Mouse (Mus musculus) left cerebral cortex, adult 11 months (tissue): ENCODE data around the gene Elp4.

Source experiments
- DNase-seq: peaks from one replicate; pipeline ENCODE4 v3.0.0; 2022; ENCODE audit warnings: low spot score

Gene Elp4

GRCm38 (mm10) chr2:105715409-105716115 lies 188.8 kb downstream of the Elp4 start:
- DNase-seq: no peak

GRCm38 (mm10) chr2:105710511-105710910 lies 193.9 kb downstream of the Elp4 start:
- DNase-seq: no peak

GRCm38 (mm10) chr2:105709126-105709525 lies 195.2 kb downstream of the Elp4 start:
- no peak for DNase-seq

- DNase-seq: no peak
Measured at GRCm38 (mm10) chr2:105705320-105705719, 199.0 kb downstream of the Elp4 start.

GRCm38 (mm10) chr2:105702586-105702985 lies 201.8 kb downstream of the Elp4 start:
- DNase-seq: no peak

GRCm38 (mm10) chr2:105701781-105702180 lies 202.6 kb downstream of the Elp4 start:
- no peak for DNase-seq

- DNase-seq: no peak
Measured at GRCm38 (mm10) chr2:105698631-105699030, 205.7 kb downstream of the Elp4 start.

- DNase-seq: no peak
Measured at GRCm38 (mm10) chr2:105697741-105698140, 206.6 kb downstream of the Elp4 start.

- no peak for DNase-seq
Measured at GRCm38 (mm10) chr2:105691296-105691695, 213.1 kb downstream of the Elp4 start.

- no peak for DNase-seq
Measured at GRCm38 (mm10) chr2:105689771-105690639, 214.4 kb downstream of the Elp4 start.

GRCm38 (mm10) chr2:105689304-105689770 lies 215.0 kb downstream of the Elp4 start:
- no peak for DNase-seq

- DNase-seq: no peak
Measured at GRCm38 (mm10) chr2:105688436-105689303, 215.7 kb downstream of the Elp4 start.

- no peak for DNase-seq
Measured at GRCm38 (mm10) chr2:105688011-105688410, 216.4 kb downstream of the Elp4 start.

- no peak for DNase-seq
Measured at GRCm38 (mm10) chr2:105687317-105687991, 216.9 kb downstream of the Elp4 start.

- DNase-seq: no peak
Measured at GRCm38 (mm10) chr2:105686363-105687316, 217.7 kb downstream of the Elp4 start.

- DNase-seq: no peak
Measured at GRCm38 (mm10) chr2:105685651-105686050, 218.7 kb downstream of the Elp4 start.

- no peak for DNase-seq
Measured at GRCm38 (mm10) chr2:105684991-105685650, 219.2 kb downstream of the Elp4 start.

- no peak for DNase-seq
Measured at GRCm38 (mm10) chr2:105683771-105684410, 220.5 kb downstream of the Elp4 start.

- no peak for DNase-seq
Measured at GRCm38 (mm10) chr2:105682634-105683351, 221.6 kb downstream of the Elp4 start.
